Mouse (Mus musculus) kidney, adult 10 weeks (tissue): ENCODE data around the gene Aup1. TPM values are rescaled to one million over a fixed set of nuclear protein-coding genes. Genes with fewer than 3 reads are reported as not detected.

ENCODE experiments used
- polyA plus RNA-seq: library from polyadenylated mRNA; stranded (reverse); fragments of 350-450 nt; fragmentation: Illumina TruSeq; extraction: RNeasy Lipid Tissue Mini Kit (QIAGEN cat#74804); gene quantifications from one replicate; pipeline ENCODE4 v1.2.3, GENCODE M21; 2014; ENCODE audit warnings: low read depth, low replicate concordance

The Aup1 gene
- 3.8 TPM for polyA plus RNA-seq

GRCm38 (mm10) chr6:83054074-83054851, at the start of gene Aup1:
Gene Aup1, plus strand, starts transcription at chr6:83054521.

GRCm38 (mm10) chr6:83033249-83034185, 20.8 kb upstream of the Aup1 start, which contains the start of the genes Dok1 and Loxl3:
Gene Dok1, minus strand, starts transcription at chr6:83033471.
Gene Loxl3, plus strand, starts transcription at chr6:83034173.

GRCm38 (mm10) chr6:83054871-83055431, 630 bp downstream of the Aup1 start, which contains the start of gene Htra2:
Gene Htra2, minus strand, starts transcription at chr6:83055273.

GRCm38 (mm10) chr6:83057790-83058189, 3.5 kb downstream of the Aup1 start, which contains the start of gene Dqx1:
Gene Dqx1, plus strand, starts transcription at chr6:83057844.

GRCm38 (mm10) chr6:83070247-83070310, 15.8 kb downstream of the Aup1 start, which contains the start of gene Tlx2:
Gene Tlx2, minus strand, starts transcription at chr6:83070293.

GRCm38 (mm10) chr6:83077630-83078323, 23.5 kb downstream of the Aup1 start, which contains the start of gene Pcgf1:
Gene Pcgf1, plus strand, starts transcription at chr6:83077869.

GRCm38 (mm10) chr6:83086121-83087035, 32.1 kb downstream of the Aup1 start, which contains the start of gene Lbx2:
Gene Lbx2, plus strand, starts transcription at chr6:83086367.

GRCm38 (mm10) chr6:83101316-83101687, 47.0 kb downstream of the Aup1 start, which contains the start of the genes Ccdc142 and Gm42688:
Gene Ccdc142, plus strand, starts transcription at chr6:83101601.
Gene Gm42688, plus strand, starts transcription at chr6:83101617.

Other genes starting within 250 kb of the Aup1 start
- gene Sema4f, start 114.8 kb upstream of the Aup1 start, polyA plus RNA-seq: not detected
- gene M1ap, start 107.6 kb upstream of the Aup1 start, polyA plus RNA-seq: not detected
- gene Dok1, start 21.1 kb upstream of the Aup1 start, polyA plus RNA-seq: not detected
- gene Loxl3, start 20.3 kb upstream of the Aup1 start, polyA plus RNA-seq: 1.3 TPM
- gene Htra2, start 752 bp downstream of the Aup1 start, polyA plus RNA-seq: 1.8 TPM
- gene Dqx1, start 3.3 kb downstream of the Aup1 start, polyA plus RNA-seq: 0.61 TPM
- not detected for gene Tlx2, start 15.8 kb downstream of the Aup1 start, polyA plus RNA-seq
- 3.8 TPM for gene Pcgf1, start 23.3 kb downstream of the Aup1 start, polyA plus RNA-seq
- gene Lbx2, start 31.8 kb downstream of the Aup1 start, polyA plus RNA-seq: not detected
- gene Ccdc142, start 47.1 kb downstream of the Aup1 start, polyA plus RNA-seq: not detected
- 0.53 TPM for gene Gm42688, start 47.1 kb downstream of the Aup1 start, polyA plus RNA-seq
- 50.2 TPM for gene Mrpl53, start 54.5 kb downstream of the Aup1 start, polyA plus RNA-seq
- gene Mogs, start 61.0 kb downstream of the Aup1 start, polyA plus RNA-seq: 2.3 TPM
- gene Wbp1, start 67.0 kb downstream of the Aup1 start, polyA plus RNA-seq: 2.1 TPM
- not detected for gene Ino80b, start 70.9 kb downstream of the Aup1 start, polyA plus RNA-seq
- gene Rtkn, start 80.9 kb downstream of the Aup1 start, polyA plus RNA-seq: 0.24 TPM
- gene Wdr54, start 101.9 kb downstream of the Aup1 start, polyA plus RNA-seq: not detected
- not detected for gene 1700003E16Rik, start 101.9 kb downstream of the Aup1 start, polyA plus RNA-seq
- 10.8 TPM for gene Dctn1, start 111.4 kb downstream of the Aup1 start, polyA plus RNA-seq
- 0.65 TPM for gene Slc4a5, start 165.3 kb downstream of the Aup1 start, polyA plus RNA-seq